Mouse (Mus musculus): ENCODE results near the gene Aar2.

- no peak for TF ChIP-seq CTCF (IDR thresholded peaks at IDR 0.05; ENCODE audit: borderline replicate concordance, insufficient read depth, low read depth, low read length)
- TF ChIP-seq POLR2A (IDR thresholded peaks at IDR 0.05; ENCODE audit: borderline replicate concordance, insufficient read depth, low read length), result no peak
Observed at GRCm38 (mm10) chr2:156576850-156577587, 29.6 kb downstream of the Aar2 start.

Data from cerebellum, adult 2 months (tissue).